Mouse (Mus musculus): Measurements from ENCODE around the gene Ift57. TPM values are rescaled to one million over a fixed set of nuclear protein-coding genes. Genes with fewer than 3 reads are reported as not detected.

The Ift57 gene
- 10 to 100 TPM; 45.9 to 56.6 TPM for total RNA-seq (2021)
- long read RNA-seq, transcript Ift57-201 (11 exons, 2,601 nt): major isoform, 56 of 71 reads
- long read RNA-seq, partial matches to known transcripts: 6 of 71 reads
- long read RNA-seq, other reads (novel, unspliced or antisense): 9 of 71 reads

DNA sequence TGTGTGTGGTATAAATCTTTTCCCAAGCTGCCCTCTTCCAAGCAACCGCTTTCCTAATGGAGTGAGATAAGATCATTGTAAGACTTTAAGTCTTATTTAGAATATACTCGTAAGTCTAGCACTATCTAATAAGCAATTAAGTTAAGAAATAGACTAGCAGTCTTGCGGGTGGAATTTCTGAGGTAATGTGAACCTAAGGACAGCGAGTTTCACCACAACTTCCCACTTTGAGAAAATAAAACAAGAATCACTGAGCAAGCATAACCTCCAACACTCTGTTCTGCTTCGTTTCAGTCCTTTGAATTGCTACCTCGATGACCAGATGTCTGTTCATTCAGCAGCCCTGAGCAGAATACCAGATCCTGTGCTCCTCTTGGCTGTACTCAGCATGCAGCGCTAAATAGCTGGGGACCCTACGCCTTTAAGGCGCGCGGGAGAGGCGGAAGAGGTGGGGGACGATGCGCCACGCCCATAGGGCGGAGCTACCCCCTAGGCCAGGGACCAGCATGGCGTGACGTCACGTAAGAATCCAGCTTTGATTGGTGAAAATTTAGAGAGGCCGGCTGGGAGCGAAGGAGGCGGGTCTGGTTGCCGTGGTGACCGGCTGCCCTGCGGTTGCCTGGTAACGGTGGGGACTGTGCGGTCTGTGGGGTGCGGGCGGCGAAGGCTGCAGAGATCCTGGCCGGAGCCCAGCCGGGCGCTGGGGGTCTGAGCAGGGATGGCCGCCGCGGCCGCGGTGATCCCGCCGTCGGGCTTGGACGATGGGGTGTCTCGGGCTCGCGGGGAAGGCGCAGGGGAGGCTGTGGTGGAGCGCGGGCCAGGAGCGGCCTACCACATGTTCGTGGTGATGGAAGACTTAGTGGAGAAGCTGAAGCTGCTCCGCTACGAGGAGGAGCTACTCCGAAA, at the start of gene Ift57:
Gene Ift57, plus strand, starts transcription at position 614 of the 906 bp plus-strand sequence.
- peak; percentile 98 for DNase-seq (ENCODE audit: low spot score in 2 of 2)

DNA sequence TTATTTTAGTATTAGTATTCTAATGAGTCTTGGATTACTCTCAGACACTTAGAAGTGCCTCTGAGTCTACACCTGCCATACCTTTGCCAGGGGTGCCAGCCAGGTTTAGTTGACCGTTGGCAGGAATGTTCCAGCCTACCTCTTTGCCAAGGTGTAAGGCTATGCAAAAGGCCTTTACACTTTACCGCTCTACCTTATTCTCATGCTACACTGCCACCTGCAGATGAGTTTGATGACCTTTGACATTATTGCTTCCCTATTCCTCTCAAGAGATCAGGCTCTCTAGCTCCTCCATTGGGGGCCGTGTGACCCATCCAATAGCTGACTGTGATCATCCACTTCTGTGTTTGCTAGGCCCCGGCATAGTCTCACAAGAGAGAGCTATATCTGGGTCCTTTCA, 41.9 kb upstream of the Ift57 start:
- no peak for DNase-seq (ENCODE audit: low spot score in 2 of 2)

DNA sequence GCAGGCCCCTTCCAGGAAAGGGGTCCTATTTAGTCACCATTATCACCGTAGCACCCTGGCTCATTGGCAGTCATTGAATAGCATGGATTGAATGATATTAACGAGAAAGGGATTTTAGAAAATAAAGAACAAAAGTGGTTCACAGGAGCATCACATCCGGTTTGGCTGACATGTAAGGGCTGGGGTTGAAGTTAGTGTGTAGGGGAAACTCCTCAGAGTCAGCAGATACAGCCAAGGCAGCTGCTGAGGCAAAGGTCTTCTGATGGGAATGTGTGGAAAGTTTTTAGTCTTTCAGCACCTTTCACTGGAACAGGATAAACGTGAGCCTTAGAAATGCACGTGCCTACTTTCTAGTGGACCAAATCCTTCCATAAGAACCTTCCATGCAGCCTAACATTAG, 41.0 kb upstream of the Ift57 start:
- no peak for DNase-seq (ENCODE audit: low spot score in 2 of 2)

DNA sequence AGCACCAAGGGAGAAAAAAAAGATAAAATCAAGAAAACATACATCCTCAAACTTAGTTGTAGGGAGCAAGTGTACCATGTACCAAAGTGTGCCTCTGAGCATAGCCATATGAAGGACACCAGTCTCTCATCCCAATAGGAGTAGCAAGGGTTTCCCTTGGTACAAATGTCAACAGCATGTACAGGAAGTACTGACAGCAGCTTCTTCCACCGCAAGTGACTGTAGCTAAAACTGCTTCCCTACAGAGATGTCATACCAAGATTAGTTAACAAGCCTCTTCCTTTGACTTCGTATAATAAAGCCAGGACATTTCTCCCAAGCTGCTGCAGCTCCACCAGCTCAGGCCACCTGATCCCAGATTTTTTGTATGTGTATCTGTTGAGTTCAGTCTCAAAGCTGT, 39.9 kb upstream of the Ift57 start:
- no peak for DNase-seq (ENCODE audit: low spot score in 2 of 2)

DNA sequence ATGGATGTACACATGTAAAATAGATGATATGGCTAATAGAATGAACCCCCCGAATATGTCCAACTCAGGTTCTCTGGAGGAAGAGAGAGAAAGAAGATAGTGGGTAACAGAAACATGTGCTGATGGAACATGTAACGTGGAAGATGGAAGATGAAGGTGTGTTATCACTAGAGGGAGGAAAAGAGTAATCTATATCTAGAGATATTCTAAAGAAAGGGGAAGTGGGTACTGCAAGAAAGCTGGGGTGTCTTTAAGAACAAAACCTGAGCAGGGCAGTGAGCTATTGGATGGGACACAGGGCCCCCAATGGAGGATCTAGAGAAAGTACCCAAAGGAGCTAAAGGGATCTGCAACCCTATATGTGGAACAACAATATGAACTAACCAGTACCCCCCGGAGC, 38.9 kb upstream of the Ift57 start:
- no peak for DNase-seq (ENCODE audit: low spot score in 2 of 2)

DNA sequence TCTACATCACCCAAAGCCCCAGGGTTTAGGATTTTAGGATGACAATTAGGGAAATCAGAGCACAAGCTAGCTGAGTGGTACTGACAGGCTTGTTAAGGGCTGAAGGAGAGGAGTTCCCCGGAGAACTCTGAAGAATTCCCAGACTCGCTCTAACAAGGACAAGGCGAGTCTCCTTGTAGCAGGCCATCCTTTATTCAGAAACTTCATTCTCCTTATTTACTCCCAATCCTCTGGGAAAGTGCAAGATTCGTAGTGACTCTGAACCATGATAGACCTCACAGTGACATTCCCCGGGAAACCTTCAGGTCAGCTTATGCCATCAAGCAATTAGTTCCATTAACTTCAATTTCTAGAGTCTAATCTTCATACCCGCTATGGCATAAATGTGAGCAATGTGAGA, 36.8 kb upstream of the Ift57 start:
- no peak for DNase-seq (ENCODE audit: low spot score in 2 of 2)

DNA sequence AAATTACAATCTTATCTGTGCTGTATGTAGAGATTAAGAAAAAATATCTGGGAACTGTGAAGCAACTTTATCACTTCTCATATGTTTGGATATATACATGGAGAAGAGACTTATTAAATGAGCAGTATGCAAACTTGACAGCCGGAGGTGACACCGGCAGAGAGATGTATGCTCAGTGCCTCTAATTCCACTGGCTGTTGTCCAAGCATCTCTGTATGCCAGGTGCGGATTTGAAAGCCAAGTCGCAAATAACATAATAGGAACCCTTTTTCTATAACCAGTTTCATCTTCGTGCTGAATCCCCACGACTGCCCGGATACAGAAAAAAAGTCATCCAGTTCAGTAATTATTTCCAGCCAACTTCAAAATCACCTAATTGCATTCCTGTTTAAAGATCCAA, 34.4 kb upstream of the Ift57 start:
- DNase-seq (ENCODE audit: low spot score in 2 of 2): no peak

DNA sequence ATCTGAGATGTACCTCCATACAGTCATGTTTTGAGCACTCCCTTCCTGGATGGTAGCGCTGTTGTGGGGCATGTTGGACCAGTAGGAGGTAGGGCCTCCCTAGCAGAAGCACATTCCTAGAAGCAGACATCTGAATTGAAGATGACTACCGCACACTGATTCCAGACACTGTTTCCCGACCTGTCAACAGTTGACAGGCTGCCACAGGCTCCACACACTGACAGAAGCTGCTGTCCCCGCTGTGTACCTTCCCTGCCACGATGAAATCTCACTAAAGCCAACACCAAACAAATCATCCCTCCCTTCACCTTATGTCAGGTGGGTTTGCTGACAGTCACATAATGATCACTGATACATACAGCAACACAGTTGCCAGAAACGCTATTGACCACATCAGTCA, 19.4 kb upstream of the Ift57 start:
- no peak for DNase-seq (ENCODE audit: low spot score in 2 of 2)

DNA sequence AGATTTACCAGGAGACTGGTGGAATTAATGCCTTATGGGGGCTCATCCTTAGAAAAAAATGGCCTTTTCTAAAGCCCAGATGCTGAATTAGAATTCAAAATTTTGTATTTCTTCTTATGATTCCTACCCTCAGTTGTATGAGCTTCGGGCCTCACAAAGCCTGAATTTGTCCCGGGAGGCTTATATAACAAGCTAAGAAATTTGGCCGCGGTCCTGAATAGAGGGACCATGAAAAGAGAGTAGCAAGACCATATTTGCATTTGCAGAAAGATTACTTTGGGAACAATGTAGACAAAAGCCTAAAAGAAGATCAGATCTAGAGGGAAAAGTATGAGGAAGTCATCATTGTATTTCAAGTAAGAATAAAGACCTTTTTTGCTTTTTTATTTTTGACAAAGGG, 14.1 kb upstream of the Ift57 start:
- no peak for DNase-seq (ENCODE audit: low spot score in 2 of 2)

DNA sequence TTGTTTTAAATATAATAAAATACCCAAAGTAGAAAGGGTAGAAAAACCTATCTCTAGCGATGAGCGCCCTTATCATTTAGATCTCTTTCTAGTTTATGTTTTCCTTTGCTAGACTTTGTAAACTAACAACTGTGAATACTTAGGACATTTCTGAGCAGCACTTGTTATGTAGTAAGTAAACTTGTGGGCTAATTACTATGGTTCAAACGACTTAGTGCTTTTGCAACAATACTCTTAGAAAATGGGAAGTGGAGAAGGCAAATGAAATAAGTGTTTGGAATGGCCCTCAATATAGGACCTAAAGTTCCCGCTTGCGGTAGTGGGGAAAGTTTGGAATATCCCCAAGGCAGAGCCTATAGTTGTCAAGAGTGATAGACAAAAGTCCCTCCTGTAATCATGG, 788 bp downstream of the Ift57 start:
- no peak for DNase-seq (ENCODE audit: low spot score in 2 of 2)

DNA sequence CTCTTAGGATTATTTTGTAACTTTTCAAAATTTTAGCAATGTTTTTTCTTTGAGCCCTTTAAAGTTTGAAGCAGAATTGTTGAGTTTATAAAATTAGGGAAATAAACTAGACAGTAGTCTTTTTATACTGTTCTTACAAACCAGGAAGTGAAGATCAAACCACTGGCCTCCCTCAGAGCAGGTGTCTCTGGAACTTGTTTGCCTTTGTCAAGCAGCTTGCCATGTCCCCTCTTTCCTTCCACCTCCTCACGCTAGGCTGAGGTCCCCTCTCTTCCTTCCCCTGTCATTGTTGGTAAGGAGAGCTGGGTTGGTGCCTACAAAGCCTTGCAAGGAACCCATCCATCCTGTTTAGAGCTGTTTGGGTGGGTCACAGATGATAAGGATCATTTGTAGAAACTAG, 9.0 kb downstream of the Ift57 start:
- DNase-seq (ENCODE audit: low spot score in 2 of 2): no peak

DNA sequence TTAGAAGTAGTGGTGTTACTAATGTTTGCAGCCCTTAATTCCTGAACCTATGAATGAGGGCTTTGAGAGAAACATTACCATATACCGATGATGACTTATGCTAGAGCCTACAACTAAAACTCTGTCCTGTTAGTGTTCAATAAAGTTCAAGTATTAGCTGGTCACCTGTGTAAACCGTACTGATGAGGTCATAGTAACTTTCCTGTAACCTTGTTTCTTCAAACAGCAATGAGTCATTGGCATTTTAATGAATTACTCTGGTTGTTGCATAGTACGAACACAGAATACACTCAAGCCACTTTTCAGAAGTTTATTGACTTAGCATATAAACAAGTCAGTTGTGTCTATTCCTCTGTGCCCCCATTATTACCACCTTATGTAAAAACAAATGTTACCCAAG, 11.2 kb downstream of the Ift57 start:
- DNase-seq (ENCODE audit: low spot score in 2 of 2): no peak

DNA sequence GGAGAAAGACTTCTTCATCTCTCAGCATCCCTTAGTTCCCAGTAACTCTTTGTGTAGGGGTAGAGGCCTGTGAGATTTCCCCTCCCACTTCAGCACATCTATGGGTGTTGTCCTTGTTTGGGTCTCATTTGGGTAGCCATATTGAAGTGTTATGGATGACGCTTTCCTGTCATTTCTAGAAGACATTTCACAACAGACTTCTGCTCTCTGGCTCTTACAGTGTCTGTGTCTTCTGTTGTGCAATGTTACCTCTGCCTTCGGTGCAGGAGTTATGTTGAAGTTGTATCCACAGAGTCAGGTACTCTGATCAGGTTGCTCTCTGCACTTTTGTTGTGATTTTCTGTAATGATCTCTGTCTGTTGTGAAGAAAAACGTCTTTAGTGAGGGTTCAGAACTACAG, 14.3 kb downstream of the Ift57 start:
- DNase-seq (ENCODE audit: low spot score in 2 of 2): no peak

DNA sequence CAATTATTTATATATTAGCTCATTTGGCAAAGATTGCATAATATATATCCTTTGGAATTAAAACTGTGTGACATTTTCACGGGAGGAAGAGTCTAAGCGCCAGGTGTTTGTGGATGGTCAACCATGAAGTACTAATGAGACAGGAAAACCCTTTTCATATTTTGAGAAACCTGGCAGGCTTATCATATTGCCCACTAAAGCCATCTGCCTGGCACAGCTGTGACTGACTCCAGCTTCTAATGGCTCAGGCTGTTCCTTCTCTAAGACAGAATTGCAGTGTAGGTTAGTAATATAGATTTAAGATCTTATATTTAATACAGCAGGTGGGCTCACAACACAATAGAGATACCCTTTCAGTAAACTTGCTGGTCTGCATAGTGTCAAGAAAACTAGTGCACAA, 21.6 kb downstream of the Ift57 start:
- DNase-seq (ENCODE audit: low spot score in 2 of 2): no peak

DNA sequence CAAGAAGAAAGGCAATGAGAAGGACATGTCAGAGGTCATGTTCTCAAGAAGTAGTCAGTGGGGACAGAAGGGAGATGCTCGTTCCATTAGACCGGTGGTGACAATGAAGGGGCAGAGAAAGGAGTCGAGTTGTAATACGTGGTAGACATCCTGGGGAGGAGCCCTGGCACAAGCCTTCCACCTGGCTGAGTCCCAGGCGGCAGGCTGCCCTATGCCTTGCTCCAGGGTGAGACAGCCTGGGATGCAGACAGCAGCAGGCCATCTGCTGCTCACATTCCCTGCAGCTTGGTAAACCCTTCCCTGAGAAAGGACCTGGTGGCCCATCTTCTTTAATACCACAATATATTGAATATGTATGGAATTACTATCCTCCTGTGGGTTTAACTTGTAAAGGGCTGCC, 22.6 kb downstream of the Ift57 start:
- DNase-seq (ENCODE audit: low spot score in 2 of 2): peak; percentile 46 to 67

DNA sequence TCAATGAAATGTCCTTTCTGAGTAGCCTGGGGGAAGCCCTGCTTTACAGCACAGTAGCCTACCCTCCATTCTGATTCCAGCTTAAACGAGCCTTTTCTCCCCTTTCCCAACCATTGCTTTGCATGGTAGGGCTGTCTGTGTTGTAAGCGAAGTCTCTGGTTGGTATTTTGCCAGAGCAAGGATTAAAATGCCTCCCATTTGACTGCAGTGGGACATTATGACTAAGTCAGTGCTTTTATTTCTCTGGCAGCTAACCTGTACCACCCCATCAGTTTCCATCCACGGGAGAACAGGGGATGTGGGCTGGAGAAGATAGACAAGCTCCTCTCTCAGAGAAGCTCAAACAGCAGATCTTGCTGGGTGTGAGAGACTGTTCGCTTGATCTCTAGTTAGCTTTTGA, 24.2 kb downstream of the Ift57 start:
- no peak for DNase-seq (ENCODE audit: low spot score in 2 of 2)

DNA sequence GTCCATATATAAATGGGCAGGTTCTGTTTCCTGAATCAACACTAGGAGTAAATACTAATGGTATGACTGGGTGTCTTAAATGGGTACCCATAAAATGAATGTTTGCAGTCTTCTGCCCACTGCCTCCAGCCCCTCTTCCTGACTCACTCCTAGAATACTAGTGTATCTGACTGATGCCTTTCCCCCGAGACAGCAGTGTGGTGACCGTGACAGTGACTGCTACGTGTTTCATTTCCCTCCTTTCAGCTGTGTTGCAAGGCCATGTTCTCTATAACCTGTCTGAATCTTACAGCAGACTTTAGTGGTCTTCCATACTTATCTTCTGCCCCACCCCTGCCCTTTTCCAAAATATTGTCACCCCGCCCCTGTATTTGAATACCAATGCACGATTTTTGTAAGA, 25.2 kb downstream of the Ift57 start:
- no peak for DNase-seq (ENCODE audit: low spot score in 2 of 2)

DNA sequence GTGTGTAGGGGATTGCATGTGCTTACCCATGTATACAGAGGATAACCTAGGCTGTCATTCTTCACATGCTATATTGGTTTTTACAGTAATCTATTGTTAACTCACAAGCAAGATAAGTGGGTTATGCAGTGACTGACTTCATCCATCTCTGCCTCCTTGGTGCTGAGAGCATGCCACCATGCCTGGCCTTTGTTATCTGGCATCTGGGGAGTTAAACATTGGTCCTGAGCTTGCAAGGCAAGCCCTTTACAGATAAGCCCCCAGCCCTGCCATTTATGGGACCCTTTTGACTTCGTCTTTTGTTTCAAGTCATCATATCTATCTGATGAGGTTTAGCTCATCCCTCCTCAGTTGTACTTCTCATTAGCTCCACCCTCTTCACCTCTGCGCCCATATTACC, 25.9 kb downstream of the Ift57 start:
- no peak for DNase-seq (ENCODE audit: low spot score in 2 of 2)

DNA sequence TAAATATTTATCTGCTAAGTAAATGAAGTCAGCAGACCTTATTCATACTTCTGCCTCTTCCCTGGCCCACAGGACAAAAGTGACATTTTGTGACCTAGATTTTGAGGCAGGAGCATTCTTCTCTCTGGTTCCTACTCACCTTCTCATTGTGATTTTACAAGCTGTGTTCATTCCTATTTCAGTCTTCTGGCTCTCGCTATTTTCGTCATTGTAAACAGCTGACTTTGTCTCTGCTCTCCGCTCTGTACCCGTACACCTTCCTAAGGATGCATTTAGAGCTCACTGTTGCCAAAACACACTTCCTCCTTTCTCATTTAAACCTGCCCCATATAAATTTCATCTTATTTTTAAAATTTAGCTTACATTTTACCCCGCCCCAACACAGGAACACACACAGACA, 26.4 kb downstream of the Ift57 start:
- DNase-seq (ENCODE audit: low spot score in 2 of 2): no peak

DNA sequence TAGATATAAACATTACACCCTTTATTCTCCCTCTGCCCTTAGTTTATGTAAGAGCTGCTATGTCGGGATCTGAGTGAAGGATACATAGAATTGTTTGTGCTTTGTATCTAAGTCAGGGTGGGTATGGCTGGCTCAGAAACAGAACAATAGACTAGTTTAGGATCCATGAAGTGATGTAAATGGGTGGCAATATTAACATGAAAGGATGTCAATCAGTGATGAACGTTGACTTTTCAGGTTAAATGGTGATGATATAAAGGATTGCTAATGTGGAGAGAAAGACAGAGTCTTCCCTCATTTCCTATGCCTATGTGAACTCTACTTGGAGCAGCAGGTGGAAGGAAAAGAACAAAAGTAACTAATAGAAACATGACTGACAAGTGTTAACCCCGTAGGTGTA, 27.2 kb downstream of the Ift57 start:
- DNase-seq (ENCODE audit: low spot score in 2 of 2): no peak

DNA sequence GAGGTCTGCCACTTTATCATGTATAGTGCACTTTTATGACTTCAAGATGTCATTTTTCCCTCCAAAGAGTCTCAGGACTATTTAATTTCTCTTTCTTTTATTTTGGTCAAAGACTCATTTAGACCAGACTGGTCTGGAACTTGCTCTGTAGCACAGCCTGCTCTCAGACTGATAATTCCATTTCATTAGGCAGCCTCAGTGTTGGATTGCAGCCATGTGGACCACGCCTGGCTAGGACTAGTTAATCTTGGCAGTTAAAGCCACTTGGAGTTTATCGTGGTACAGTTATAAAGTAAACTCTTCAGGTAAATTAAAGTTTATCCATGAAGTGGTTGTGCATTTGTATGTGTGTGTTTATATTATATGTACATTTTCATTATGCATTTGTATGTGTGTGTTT, 27.7 kb downstream of the Ift57 start:
- DNase-seq (ENCODE audit: low spot score in 2 of 2): no peak

DNA sequence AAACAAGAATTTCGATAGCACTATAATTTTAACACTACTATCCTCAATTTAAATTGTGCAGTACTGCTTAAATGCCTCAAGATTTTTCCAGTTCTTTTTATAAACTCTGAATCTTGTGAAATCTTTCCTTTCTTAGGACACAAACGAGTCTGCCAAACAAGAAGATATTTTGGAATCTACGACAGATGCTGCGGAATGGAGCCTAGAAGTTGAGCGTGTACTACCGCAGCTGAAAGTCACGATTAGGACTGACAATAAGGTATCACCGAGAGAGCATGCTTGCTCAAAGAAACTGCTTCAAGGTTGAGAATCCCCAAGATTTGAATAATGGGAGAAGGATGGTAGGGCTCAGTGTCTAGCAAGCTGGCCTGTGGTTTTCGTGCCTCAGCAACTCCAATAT, 37.5 kb downstream of the Ift57 start:
- DNase-seq (ENCODE audit: low spot score in 2 of 2): no peak

DNA sequence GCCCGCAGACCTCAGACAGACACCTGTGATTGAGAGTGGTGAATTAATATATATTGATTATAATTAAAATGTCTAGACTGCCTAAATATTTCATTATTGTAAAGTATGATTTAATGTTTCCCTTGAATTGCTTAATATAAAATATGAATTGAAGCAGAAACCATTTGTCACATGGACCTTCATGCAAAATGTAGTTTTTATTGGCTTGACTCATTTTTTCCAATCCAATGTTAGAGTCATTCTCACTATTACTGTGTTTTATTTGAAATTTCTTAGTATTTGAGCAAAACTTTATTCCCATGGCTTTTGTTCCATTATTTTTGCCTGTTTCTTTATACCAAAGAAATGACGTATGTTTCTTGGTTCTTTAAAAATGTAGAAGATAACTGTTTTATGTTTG, 48.3 kb downstream of the Ift57 start:
- DNase-seq (ENCODE audit: low spot score in 2 of 2): no peak

Measured in layer of hippocampus, postnatal 10 days (tissue).